Mouse (Mus musculus) hindlimb bud, embryonic 11.5 days (tissue): ENCODE data around the gene Map4k4.

Experiments used
- DNase-seq: peaks from one replicate; pipeline ENCODE4 v3.0.0-alpha.2; 2012; ENCODE audit warnings: low read depth, low spot score; ENCODE audit errors: extremely low spot score

Gene Map4k4

GRCm38 (mm10) chr1:39934954-39935353, 34.2 kb downstream of the Map4k4 start:
- no peak for DNase-seq

DNA sequence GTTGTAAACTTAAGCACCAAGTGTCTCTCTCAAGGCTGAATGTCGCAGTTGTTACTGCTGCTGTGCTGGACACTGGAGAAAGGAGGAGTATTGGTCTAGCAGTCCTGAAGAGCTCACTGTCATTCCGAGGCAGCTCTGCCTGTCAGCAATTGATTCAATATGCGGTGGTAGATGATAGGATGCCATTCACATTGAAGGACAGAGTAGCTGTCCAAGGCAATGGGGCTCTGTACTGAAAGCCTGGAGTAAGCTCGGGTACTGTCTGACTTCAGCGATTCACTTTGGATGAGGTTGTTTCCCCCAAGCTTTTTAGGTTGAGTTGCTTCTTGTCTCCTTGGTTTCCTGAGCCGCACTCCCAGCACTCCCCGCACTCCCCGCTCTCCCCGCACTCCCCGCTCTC, 34.9 kb downstream of the Map4k4 start:
- no peak for DNase-seq

DNA sequence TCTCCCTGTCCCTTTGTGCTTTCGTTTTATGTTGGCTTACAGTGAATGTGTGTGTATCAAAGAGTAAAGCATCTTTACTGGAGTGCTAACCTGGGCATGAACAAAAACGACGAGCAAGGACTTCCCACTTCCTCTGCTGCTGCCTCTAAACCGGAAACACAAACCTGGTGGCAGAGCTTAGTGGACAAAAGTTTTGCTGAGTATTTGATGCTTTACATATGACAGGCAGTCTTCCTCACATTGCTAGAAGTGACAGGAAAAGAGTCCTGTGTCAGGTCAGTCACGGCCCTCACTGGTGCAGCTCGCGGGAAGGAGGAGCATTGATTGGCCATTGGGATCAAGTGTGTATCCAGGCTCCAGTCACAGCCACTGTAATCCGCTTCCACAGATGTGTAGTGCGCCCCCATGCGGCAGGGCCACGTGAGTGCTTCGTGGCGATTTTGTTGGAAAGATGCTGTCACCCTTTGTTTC, 35.7 kb downstream of the Map4k4 start:
- peak; percentile 37 for DNase-seq

DNA sequence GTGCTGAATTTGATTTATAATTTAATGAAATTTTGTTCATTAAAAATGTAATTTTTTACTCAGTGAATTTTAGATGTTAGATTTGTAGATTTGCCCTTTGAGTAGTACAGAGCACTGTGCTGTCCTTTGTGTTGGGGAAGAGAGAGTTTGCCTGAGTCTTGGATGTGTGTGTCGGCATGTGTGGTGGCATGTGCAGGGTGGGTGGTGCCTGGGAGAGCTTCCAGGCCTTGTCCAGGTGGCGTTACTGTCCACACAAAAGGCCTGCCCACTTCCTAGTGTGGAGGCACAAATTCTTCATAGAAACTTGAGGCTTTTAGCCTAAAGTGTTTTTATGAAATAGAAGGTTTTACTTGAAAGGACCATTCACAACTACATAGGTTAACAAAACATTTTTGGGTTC, 36.2 kb downstream of the Map4k4 start:
- no peak for DNase-seq

- no peak for DNase-seq
Measured at GRCm38 (mm10) chr1:39937609-39938008, 36.9 kb downstream of the Map4k4 start.

DNA sequence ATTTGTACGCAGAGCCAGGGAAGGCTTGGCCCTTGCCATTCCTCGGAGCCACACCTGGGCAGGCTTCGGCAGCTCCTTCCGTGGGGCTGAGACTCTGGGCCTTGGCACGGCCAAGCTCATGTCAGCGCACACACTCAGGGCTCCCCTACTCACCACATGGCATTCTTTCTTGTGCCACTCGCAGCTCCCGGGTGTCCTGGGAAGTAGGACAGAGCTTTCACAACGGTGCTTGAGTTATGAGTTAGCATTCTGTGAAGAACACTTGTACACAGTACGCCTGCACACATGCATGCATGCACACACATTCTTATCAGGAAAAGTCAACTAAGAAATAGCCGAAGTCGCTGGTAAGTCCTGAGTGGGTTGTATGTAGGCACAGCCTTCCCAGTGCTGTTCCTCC, 38.7 kb downstream of the Map4k4 start:
- DNase-seq: no peak

GRCm38 (mm10) chr1:39940342-39940741, 39.6 kb downstream of the Map4k4 start:
- DNase-seq: no peak

- no peak for DNase-seq
Measured at GRCm38 (mm10) chr1:39941237-39942179, 40.8 kb downstream of the Map4k4 start.

- DNase-seq: no peak
Measured at GRCm38 (mm10) chr1:39942935-39943334, 42.2 kb downstream of the Map4k4 start.

DNA sequence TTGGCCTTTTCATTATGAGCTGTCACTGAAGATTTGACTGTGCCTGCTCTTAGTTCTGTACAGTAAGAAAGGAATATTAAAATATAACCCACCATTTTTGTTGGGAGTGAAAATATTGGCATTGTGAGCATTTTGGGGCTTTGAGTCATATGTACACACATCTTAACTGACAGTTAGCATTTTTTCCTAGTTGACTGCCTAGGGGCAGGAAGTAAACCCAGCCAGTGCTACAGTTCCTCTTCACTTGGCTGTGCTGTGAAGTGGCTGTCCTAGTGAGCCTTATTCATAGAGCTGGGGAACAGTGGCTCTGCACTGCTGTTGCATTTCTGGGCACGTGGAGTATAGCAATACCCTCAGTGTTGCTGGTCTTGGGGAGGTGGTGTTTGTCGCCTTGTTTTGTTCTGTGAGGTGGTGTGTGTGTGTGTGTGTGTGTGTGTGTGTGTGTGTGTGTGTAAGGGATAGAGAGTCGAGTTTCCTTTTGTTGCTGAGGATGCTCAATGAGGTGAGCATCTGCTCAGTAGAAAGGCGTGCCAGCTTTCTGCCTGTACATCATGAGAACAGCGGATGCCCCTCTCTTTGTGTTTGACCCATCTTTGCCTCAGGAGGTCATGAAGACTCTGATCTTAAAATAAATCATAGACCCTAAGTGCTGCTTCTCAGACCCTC, 43.7 kb downstream of the Map4k4 start:
- DNase-seq: no peak

- DNase-seq: no peak
Measured at GRCm38 (mm10) chr1:39944972-39945323, 44.2 kb downstream of the Map4k4 start.

DNA sequence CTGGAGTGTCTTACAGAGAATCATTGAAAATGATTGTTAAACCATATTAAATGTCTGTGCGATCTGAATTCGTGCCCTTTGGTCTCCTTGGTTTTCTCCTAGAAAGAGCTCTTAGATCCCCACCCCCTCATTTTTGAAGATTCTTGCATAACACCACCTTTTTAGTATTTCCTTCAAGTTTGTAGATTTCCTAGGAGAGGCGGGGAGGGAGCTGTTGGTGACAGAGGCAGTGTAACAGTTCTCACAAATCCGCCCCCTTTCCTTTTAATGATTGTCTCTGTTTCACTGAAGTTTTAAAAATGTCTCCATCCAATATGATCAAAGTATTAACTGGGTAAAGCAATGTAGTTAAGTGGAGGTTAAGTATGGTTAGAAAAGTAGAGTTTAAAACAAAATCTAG, 45.7 kb downstream of the Map4k4 start:
- DNase-seq: no peak

DNA sequence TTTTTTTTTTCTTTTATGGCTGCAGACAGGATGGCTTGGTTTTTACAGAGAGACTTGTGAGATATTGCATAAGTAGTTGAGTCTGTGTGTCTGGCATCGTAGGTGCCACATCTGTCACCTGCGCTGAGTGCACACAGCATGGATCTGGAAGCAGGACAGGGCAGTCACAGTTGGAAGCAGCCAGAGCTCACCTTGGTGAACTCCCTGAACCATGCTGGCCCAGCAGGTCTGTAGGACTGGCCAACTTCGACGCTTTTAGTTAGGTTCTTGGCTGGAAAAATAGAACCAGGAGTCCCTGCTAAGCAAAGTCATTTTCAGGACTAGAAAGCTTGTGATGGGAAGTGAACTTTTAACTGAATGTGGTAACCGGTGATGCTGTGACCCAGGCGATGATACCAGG, 46.5 kb downstream of the Map4k4 start:
- DNase-seq: no peak

DNA sequence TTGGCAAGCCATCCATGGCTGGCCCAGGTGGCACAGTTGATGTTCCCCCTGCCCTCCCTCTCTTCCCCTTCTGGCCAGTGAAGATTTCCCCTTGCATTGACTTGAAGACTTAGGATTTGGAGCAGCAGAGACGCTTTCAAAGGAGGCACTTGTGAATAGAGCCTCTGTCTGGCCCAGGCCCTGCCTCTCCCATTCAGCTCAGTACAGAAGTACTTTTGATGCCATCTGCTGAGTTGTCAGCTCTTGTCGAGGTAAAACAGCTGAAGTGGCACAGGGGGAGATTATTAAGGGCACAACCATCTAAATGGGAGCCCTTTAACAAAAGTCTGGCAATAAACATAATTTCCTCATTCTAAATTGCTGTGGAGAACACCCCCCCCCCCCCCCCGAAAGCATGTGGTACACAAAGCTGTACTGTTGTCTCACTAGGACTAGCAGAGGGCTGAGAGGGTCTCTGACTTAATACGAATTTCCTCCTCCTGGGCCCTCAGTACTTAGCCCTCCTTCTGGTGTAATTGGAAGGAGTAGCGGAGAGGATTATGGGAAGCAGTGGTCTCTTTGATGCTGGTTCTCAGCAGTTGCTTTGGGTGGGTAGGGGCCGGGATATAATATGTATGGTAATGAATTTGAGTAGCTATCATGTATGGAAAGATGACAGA, 47.1 kb downstream of the Map4k4 start:
- DNase-seq: no peak

DNA sequence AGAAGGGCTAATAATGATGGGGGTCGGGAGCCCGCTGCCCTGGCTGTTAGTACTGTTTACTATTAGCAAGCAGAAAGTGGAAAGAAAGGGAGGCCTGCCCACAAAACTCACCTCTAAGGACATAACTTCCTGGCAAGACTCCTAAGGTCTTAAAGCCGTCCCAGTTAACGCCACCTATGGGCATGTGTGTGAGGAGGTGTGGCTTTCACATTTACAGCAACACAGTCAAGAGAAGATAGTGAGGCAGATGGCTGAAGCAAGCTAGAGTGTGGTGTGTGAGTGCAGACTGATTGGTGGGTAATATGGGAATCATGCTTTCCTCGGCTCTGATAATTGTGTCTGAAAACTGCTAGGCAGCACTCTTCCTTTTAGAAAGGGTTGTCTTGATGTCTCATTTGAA, 48.5 kb downstream of the Map4k4 start:
- DNase-seq: no peak

GRCm38 (mm10) chr1:39949790-39950462, 49.2 kb downstream of the Map4k4 start:
- no peak for DNase-seq

DNA sequence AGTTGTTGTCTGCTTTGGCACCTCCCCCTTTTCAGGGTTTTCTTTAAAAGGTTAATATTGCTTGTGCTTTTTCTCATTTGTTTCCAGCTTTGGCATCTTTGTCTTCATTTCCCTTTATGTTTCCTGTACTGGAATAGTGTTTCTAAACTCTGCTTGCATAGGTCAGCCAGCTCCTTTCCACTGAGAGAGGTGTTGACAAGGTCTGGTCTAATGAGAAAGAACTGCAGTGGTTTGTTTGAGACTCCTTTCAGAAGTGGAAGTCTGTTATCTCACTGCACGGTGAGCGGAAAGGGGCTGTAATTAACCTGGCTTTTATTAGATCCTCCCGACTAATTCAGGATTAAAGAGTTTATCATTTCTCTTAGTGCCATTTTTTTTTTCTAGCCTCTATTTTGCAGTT, 49.9 kb downstream of the Map4k4 start:
- DNase-seq: no peak

- no peak for DNase-seq
Measured at GRCm38 (mm10) chr1:39954652-39955051, 53.9 kb downstream of the Map4k4 start.

GRCm38 (mm10) chr1:39956712-39957111, 56.0 kb downstream of the Map4k4 start:
- DNase-seq: no peak

DNA sequence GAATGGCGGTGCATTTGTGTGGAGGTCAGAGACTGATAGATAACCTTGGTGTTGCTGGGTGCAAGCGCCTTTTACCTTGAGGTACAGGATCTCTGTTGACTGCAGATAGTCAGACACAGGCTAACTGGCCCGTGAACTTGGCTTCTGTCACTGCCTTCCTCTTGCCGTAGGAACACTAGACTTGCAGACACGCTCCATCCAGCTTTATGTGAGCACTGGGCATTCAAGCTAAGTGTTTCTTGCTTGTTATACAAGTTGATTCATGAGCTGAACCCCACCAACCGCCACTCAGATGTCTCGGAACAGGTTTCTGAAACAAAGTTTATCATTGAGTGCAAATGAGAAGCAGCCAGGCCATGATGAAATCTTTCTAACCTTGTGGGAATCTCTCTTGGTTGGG, 57.3 kb downstream of the Map4k4 start:
- DNase-seq: no peak

GRCm38 (mm10) chr1:39960623-39961022, 59.9 kb downstream of the Map4k4 start:
- DNase-seq: no peak
